Mouse (Mus musculus) heart, adult 2 months (tissue): ENCODE data around the gene Irf4.

ENCODE experiments used
- CTCF ChIP-seq: fragments of 200-600 bp; IDR thresholded peaks from 2 replicates; pipeline ENCODE4 v1.8.1; 2022; ENCODE audit warnings: antibody characterized with exemption, mild to moderate bottlenecking, moderate library complexity
- EP300 ChIP-seq: fragments of 200-500 bp; IDR thresholded peaks from 2 replicates; pipeline ENCODE4 v1.6.1; 2011; ENCODE audit warnings: low read depth, low read length, control low read depth; ENCODE audit not compliant: insufficient read depth
- POLR2A ChIP-seq: fragments of 200-500 bp; IDR thresholded peaks from 2 replicates; pipeline ENCODE4 v1.6.1; 2011; ENCODE audit warnings: mild to moderate bottlenecking, low read depth, low read length, control low read depth; ENCODE audit not compliant: insufficient read depth

DNA sequence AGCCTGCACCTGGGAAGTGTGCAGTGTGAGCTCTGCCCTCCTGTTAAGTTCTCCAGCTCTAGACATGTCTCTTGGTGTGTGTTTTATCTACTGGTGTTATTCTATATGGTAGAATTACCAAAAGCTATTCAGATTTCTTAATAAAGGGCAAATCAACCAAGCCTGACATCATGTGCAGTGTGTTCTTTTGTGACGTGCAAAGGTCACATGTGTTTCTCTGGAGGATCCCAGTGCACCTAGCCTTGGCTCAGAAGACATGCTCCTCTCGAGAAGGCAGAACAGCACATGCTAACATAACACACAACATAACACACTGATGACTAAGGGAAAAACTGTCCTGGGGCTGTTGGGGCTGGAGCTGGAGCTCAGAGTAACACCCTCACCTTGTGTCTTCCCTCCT is 38.0 kb upstream of the Irf4 start:
- TF ChIP-seq POLR2A (no peak), CTCF (no peak), EP300 (no peak)
